Mouse (Mus musculus) CH12.LX (cell line): ENCODE data around the gene Gm12166. TPM values are rescaled to one million over a fixed set of nuclear protein-coding genes. Genes with fewer than 3 reads are reported as not detected.

ENCODE experiments used
- DNase-seq: peaks from one replicate; pipeline ENCODE4 v3.0.0-alpha.2; 2013; ENCODE audit errors: extremely low read depth
- H3K27ac ChIP-seq: 2 replicates; pipeline ENCODE4 v1.5.1; 2012; ENCODE audit warnings: low read depth, mild to moderate bottlenecking, control low read depth, moderate library complexity; ENCODE audit not compliant: insufficient read depth
- H3K27me3 ChIP-seq: replicated peaks from 2 replicates; pipeline ENCODE3; 2012; ENCODE audit warnings: inconsistent platforms
- H3K36me3 ChIP-seq, 2 experiments: replicated peaks in 1 of 2; 2 replicates each; pipeline versions ENCODE3 to v1.6.1; 2012; ENCODE audit warnings: inconsistent platforms in 1 of 2, low read length in 1 of 2, mild to moderate bottlenecking in 1 of 2, mixed read lengths in 1 of 2, moderate library complexity in 1 of 2; ENCODE audit not compliant: control insufficient read depth in 1 of 2, insufficient read depth in 1 of 2
- H3K4me1 ChIP-seq, 2 experiments: 2 replicates each; pipeline ENCODE4 v1.6.1; 2012; ENCODE audit warnings: inconsistent platforms in 1 of 2, moderate library complexity in 1 of 2; ENCODE audit not compliant: insufficient read depth in 2 of 2, control insufficient read depth in 1 of 2
- H3K4me2 ChIP-seq: 2 replicates; pipeline ENCODE4 v1.6.1; 2012; ENCODE audit warnings: low read depth, mild to moderate bottlenecking, control low read depth; ENCODE audit not compliant: poor library complexity, insufficient read depth, severe bottlenecking
- H3K4me3 ChIP-seq, 3 experiments: fragments of 150-350 bp in 1 of 3; sonication (generic) in 1 of 3; replicated peaks in 1 of 3; 2 replicates each; pipeline versions ENCODE3 to v1.5.1; 2011 to 2012; ENCODE audit warnings: low read depth in 2 of 3, low read length in 2 of 3, mild to moderate bottlenecking in 2 of 3, moderate library complexity in 2 of 3, control low read depth in 1 of 3, improper control_type of control experiment in 1 of 3, inconsistent platforms in 1 of 3, mixed read lengths in 1 of 3; ENCODE audit not compliant: poor library complexity in 1 of 3
- H3K79me2 ChIP-seq: replicated peaks from 2 replicates; pipeline ENCODE4 v1.6.1; 2012; ENCODE audit warnings: mild to moderate bottlenecking, moderate library complexity; ENCODE audit not compliant: control insufficient read depth, poor library complexity, insufficient read depth, severe bottlenecking; ENCODE audit errors: extremely low read depth
- H3K9ac ChIP-seq: 2 replicates; pipeline ENCODE4 v1.6.1; 2012; ENCODE audit warnings: low read depth, mild to moderate bottlenecking, control low read depth, moderate library complexity; ENCODE audit not compliant: insufficient read depth
- H3K9me3 ChIP-seq: replicated peaks from 2 replicates; pipeline ENCODE3; 2012; ENCODE audit warnings: low read length, inconsistent platforms, mixed read lengths
- BHLHE40 ChIP-seq: IDR thresholded peaks from 2 replicates; pipeline ENCODE4 v1.6.1; 2011; ENCODE audit warnings: mild to moderate bottlenecking, low read depth, low read length, improper control_type of control experiment
- CTCF ChIP-seq, 2 experiments: IDR thresholded peaks in 1 of 2; conservative IDR thresholded peaks in 1 of 2; 2 replicates each; pipeline ENCODE4 v1.5.1; 2011 to 2012; ENCODE audit warnings: low read depth in 2 of 2, low read length in 2 of 2, improper control_type of control experiment in 1 of 2, inconsistent platforms in 1 of 2, mild to moderate bottlenecking in 1 of 2, moderate library complexity in 1 of 2
- E2F4 ChIP-seq: IDR thresholded peaks from 2 replicates; pipeline ENCODE4 v1.6.1; 2011; ENCODE audit warnings: low read depth, low read length, improper control_type of control experiment; ENCODE audit not compliant: insufficient replicate concordance
- ELF1 ChIP-seq: IDR thresholded peaks from 2 replicates; pipeline ENCODE4 v1.6.1; 2014; ENCODE audit warnings: low read depth, mild to moderate bottlenecking, inconsistent platforms, low read length, improper control_type of control experiment
- EP300 ChIP-seq: IDR thresholded peaks from 2 replicates; pipeline ENCODE4 v1.6.1; 2011; ENCODE audit warnings: low read length, improper control_type of control experiment
- ETS1 ChIP-seq: conservative IDR thresholded peaks from 2 replicates; pipeline ENCODE4 v1.6.1; 2012; ENCODE audit warnings: low read depth, mild to moderate bottlenecking, inconsistent platforms, low read length, improper control_type of control experiment, moderate library complexity
- IRF4 ChIP-seq: IDR thresholded peaks from 2 replicates; pipeline ENCODE4 v1.6.1; 2014; ENCODE audit warnings: low read depth, mild to moderate bottlenecking, inconsistent platforms, low read length, improper control_type of control experiment
- KAT2A ChIP-seq: IDR thresholded peaks from 2 replicates; pipeline ENCODE4 v1.6.1; 2012; ENCODE audit warnings: low read length, improper control_type of control experiment, inconsistent platforms; ENCODE audit not compliant: insufficient replicate concordance
- MAFK ChIP-seq: IDR thresholded peaks from 2 replicates; pipeline ENCODE4 v1.6.1; 2011; ENCODE audit warnings: low read length, improper control_type of control experiment; ENCODE audit not compliant: insufficient replicate concordance
- MAX ChIP-seq: IDR thresholded peaks from 2 replicates; pipeline ENCODE4 v1.6.1; 2011; ENCODE audit warnings: low read length, improper control_type of control experiment
- MAZ ChIP-seq: IDR thresholded peaks from 2 replicates; pipeline ENCODE4 v1.6.1; 2012; ENCODE audit warnings: low read depth, mild to moderate bottlenecking, inconsistent platforms, low read length, improper control_type of control experiment, moderate library complexity
- MEF2A ChIP-seq: IDR thresholded peaks from 2 replicates; pipeline ENCODE4 v1.6.1; 2014; ENCODE audit warnings: low read depth, mild to moderate bottlenecking, inconsistent platforms, low read length, improper control_type of control experiment, borderline replicate concordance
- MXI1 ChIP-seq: IDR thresholded peaks from 2 replicates; pipeline ENCODE4 v1.6.1; 2011; ENCODE audit warnings: mild to moderate bottlenecking, low read depth, low read length, improper control_type of control experiment
- MYC ChIP-seq: IDR thresholded peaks from 2 replicates; pipeline ENCODE4 v1.6.1; 2011; ENCODE audit warnings: low read depth, mild to moderate bottlenecking, improper control_type of control experiment, low read length
- NELFE ChIP-seq: IDR thresholded peaks from 2 replicates; pipeline ENCODE4 v1.6.1; 2011; ENCODE audit warnings: low read depth, low read length, improper control_type of control experiment
- NRF1 ChIP-seq: IDR thresholded peaks from 2 replicates; pipeline ENCODE4 v1.6.1; 2014; ENCODE audit warnings: low read depth, mild to moderate bottlenecking, inconsistent platforms, low read length, improper control_type of control experiment, moderate library complexity
- POLR2A ChIP-seq: IDR thresholded peaks from 2 replicates; pipeline ENCODE4 v1.6.1; 2011; ENCODE audit warnings: low read depth, mild to moderate bottlenecking, improper control_type of control experiment, low read length
- POLR2AphosphoS2 ChIP-seq: IDR thresholded peaks from 2 replicates; pipeline ENCODE4 v1.6.1; 2011; ENCODE audit warnings: low read depth, low read length, improper control_type of control experiment
- RAD21 ChIP-seq: IDR thresholded peaks from 2 replicates; pipeline ENCODE4 v1.6.1; 2011; ENCODE audit warnings: low read depth, mild to moderate bottlenecking, low read length, improper control_type of control experiment, moderate library complexity
- RCOR1 ChIP-seq: conservative IDR thresholded peaks from 2 replicates; pipeline ENCODE4 v1.6.1; 2012; ENCODE audit warnings: low read depth, mild to moderate bottlenecking, inconsistent platforms, low read length, improper control_type of control experiment
- SMC3 ChIP-seq: IDR thresholded peaks from 2 replicates; pipeline ENCODE4 v1.6.1; 2011; ENCODE audit warnings: low read depth, low read length, improper control_type of control experiment
- TBP ChIP-seq: conservative IDR thresholded peaks from 2 replicates; pipeline ENCODE4 v1.6.1; 2011; ENCODE audit warnings: low read depth, low read length, improper control_type of control experiment
- TCF12 ChIP-seq: IDR thresholded peaks from 2 replicates; pipeline ENCODE4 v1.6.1; 2014; ENCODE audit warnings: low read depth, mild to moderate bottlenecking, inconsistent platforms, low read length, improper control_type of control experiment
- UBTF ChIP-seq: IDR thresholded peaks from 2 replicates; pipeline ENCODE4 v1.6.1; 2012; ENCODE audit warnings: low read depth, mild to moderate bottlenecking, inconsistent platforms, low read length, improper control_type of control experiment, moderate library complexity
- USF1 ChIP-seq: IDR thresholded peaks from 2 replicates; pipeline ENCODE4 v1.6.1; 2014; ENCODE audit warnings: low read depth, mild to moderate bottlenecking, inconsistent platforms, low read length, improper control_type of control experiment
- USF2 ChIP-seq: conservative IDR thresholded peaks from 2 replicates; pipeline ENCODE4 v1.6.1; 2011; ENCODE audit warnings: low read depth, low read length, improper control_type of control experiment
- ZC3H11A ChIP-seq: IDR thresholded peaks from 2 replicates; pipeline ENCODE4 v1.6.1; 2012; ENCODE audit warnings: low read depth, mild to moderate bottlenecking, inconsistent platforms, low read length, improper control_type of control experiment
- ZMIZ1 ChIP-seq: IDR thresholded peaks from 2 replicates; pipeline ENCODE4 v1.6.1; 2012; ENCODE audit warnings: low read depth, mild to moderate bottlenecking, inconsistent platforms, low read length, improper control_type of control experiment
- dilution Hi-C: fragments of 300-500 bp; cut with MboI; formaldehyde crosslinking; loops from 2 replicates; pipeline ENCODE4 v1.14.3; 2020; ENCODE audit warnings: low sequenced_read_pairs; ENCODE audit not compliant: extremely low pct_unique_long_range_greater_than_20kb, extremely low pct_ligation_motif_present
- in situ Hi-C: fragments of 300-500 bp; cut with MboI; formaldehyde crosslinking; loops from 3 replicates; pipeline ENCODE4 v1.14.3; 2019; ENCODE audit warnings: low sequenced_read_pairs, low pct_ligation_motif_present, low pct_unique_long_range_greater_than_20kb, mixed read lengths
- polyA plus RNA-seq: library from polyadenylated mRNA; unstranded; fragments of >175 nt; gene quantifications from 2 replicates; pipeline ENCODE4 v1.2.1, GENCODE M21; 2012; ENCODE audit warnings: low read depth; ENCODE audit not compliant: insufficient read length
- total RNA-seq, 2 experiments: library from RNA; depleted of rRNA; stranded (reverse); fragments of 300-350 nt in 1 of 2; fragments of >200 nt in 1 of 2; gene quantifications; 2 replicates each; pipeline ENCODE4 v1.2.3; 2012 to 2014

Gm12166 gene
- total and polyA plus RNA-seq, 3 experiments, result 2.3 to 19.0 (median 2.9) TPM

DNA sequence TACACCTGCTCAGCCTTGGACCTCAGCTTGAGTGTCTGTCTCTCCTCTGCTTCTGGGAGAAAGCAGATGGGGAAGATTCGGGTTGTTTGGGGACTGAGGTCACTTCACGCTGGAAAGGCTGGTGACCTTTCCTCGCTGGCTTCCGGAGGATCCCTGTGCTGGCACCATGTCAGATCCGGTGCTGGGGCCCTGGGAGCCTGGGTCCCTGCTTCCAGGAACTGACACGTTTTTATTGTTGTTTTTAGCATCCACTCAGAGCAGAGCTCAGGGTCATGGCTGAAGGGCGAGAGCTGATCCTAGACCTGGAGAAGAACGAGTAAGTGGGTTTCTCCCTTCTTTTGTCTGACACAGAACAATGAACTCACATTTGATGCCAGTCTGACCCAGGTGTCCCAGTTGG, 12.6 kb upstream of the Gm12166 start:
- no peak overlapping the region for H3K27ac ChIP-seq
- dilution Hi-C loops, result no loop called here
- no peaks in the 10 kb centered on the region for H3K27me3 ChIP-seq
- H3K9ac ChIP-seq, result no peak overlapping the region
- no peaks in the 10 kb centered on the region for H3K9me3 ChIP-seq
- peaks cover 0 to 53% of the 10 kb centered on the region in 2 experiments; a peak in 2 of 4 replicates for H3K4me1 ChIP-seq
- H3K4me3 ChIP-seq, result no peak overlapping the region
- no peak for DNase-seq
- H3K79me2 ChIP-seq, result no peaks in the 10 kb centered on the region
- in situ Hi-C loops, result loop anchor here (5.0 kb wide), 1 partner anchor 63 kb away; no protein-coding TSS in a partner anchor
- H3K4me2 ChIP-seq, result no peak overlapping the region
- no peaks in the 10 kb centered on the region for H3K36me3 ChIP-seq
- TF ChIP-seq EP300, result no peak
- no peak for TF ChIP-seq POLR2AphosphoS2
- no peak for TF ChIP-seq MXI1
- TF ChIP-seq ZC3H11A, result no peak
- TF ChIP-seq CTCF (conservative IDR thresholded peaks at IDR 0.05 in 1 of 2, IDR thresholded peaks at IDR 0.05 in 1 of 2; ENCODE audit: low read depth in 2 of 2, low read length in 2 of 2), result no peak
- no peak for TF ChIP-seq NRF1
- no peak for TF ChIP-seq MAZ
- no peak for TF ChIP-seq BHLHE40
- no peak for TF ChIP-seq E2F4
- TF ChIP-seq RAD21, result no peak
- TF ChIP-seq RCOR1, result no peak

DNA sequence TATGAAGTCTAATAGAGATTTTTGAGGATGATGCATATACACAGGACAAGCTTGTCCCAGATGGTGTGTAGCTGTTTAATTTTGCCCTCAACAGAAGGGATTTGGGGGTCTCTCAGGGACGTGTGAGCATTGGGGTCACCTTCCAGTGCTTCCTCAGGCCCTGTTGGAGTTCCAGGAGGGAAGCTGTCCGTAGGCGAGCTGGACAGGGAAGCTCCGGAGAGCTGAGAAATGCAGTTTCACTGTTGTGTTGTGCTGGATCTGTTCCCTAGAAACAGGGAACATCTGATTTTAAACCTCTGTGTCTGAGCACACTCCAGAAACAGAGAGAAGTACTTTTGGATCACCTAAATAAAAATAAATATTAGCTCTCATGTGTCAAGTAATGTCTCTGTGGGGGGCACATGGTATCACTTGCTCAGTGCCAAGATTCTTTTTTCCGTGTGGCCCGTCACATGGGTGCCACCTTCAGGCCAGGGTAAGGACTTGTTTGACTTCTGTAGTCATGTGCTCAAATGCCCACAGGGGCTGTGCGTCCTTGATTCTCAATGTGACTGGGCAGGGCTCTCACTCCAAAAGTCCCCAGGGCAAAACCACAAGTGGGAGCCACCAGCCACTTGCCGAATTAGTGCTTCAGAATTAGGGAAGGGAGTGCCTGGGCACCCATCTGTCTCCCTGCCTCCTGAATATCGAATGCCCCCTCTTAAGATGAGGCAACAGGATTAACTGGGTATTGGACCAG, 11.0 kb upstream of the Gm12166 start:
- TF ChIP-seq MEF2A (0 out of 2 replicates have a peak, but pooled peaks have one; percentile 29), RAD21 (peak; percentile 72), POLR2AphosphoS2 (no peak), ETS1 (no peak), ELF1 (0 out of 2 replicates have a peak, but pooled peaks have one; percentile 15), IRF4 (peak; percentile 38; the same call in 1 of the 2 replicates), SMC3 (peak; percentile 67), MAZ (no peak), USF1 (peak; percentile 49), ZMIZ1 (no peak), MAX (peak; percentile 71), TCF12 (no peak), NELFE (no peak), POLR2A (no peak), BHLHE40 (peak; percentile 70), UBTF (no peak), TBP (no peak), CTCF (conservative IDR thresholded peaks at IDR 0.05 in 1 of 2, IDR thresholded peaks at IDR 0.05 in 1 of 2; ENCODE audit: low read depth in 2 of 2, low read length in 2 of 2) (peak in 1 of 2 experiments; percentile 96; a peak in 2 of 4 replicates), NRF1 (no peak), MYC (peak; percentile 88), MAFK (no peak), RCOR1 (no peak), KAT2A (no peak), MXI1 (peak; percentile 65; the same call in 1 of the 2 replicates), USF2 (0 out of 2 replicates have a peak, but pooled peaks have one; percentile 23)
- Histone ChIP-seq H3K4me1 (peaks cover 0 to 44% of the 10 kb centered on the region in 2 experiments; a peak in 2 of 4 replicates), H3K27me3 (no peaks in the 10 kb centered on the region), H3K4me2 (peak overlapping the region; percentile 1; the same call in 1 of the 2 replicates), H3K27ac (no peak overlapping the region), H3K9me3 (no peaks in the 10 kb centered on the region), H3K36me3 (no peaks in the 10 kb centered on the region), H3K9ac (no peak overlapping the region), H3K79me2 (no peaks in the 10 kb centered on the region), H3K4me3 (no peak overlapping the region)
- dilution Hi-C loops (no loop called here), in situ Hi-C loops (loop anchor here (5.0 kb wide), 1 partner anchor 64 kb away; no protein-coding TSS in a partner anchor)
- peak; percentile 76 for DNase-seq
